Mouse (Mus musculus) hematopoietic stem cell, adult 5-6 weeks (primary cell): ENCODE measurements around the gene Gm11634. TPM values are rescaled to one million over a fixed set of nuclear protein-coding genes. Genes with fewer than 3 reads are reported as not detected.
"Not testable (repeated sequence)": the region's sequence is repeated elsewhere in the genome, so short reads cannot be mapped to it uniquely, and the experiment has no call there.

Experiments used
- ATAC-seq, 2 experiments: fragments of 125-278 bp in 1 of 2; replicated peaks in 1 of 2; 2 replicates each; pipeline ENCODE4 v1.8.0; 2016 to 2017; ENCODE audit warnings: inconsistent platforms in 2 of 2, mild to moderate bottlenecking in 2 of 2, moderate number of reproducible peaks in 2 of 2, low read depth in 1 of 2, moderate TSS enrichment in 1 of 2; ENCODE audit not compliant: low FRiP score in 2 of 2, poor library complexity in 2 of 2, severe bottlenecking in 2 of 2, insufficient read depth in 1 of 2, low TSS enrichment in 1 of 2
- total RNA-seq: library from RNA; stranded (forward); fragments of 172-1452, 232-1000 nt; gene quantifications from 2 replicates; pipeline ENCODE4 v1.2.3, GENCODE M21; 2017

Gene Gm11634
- total RNA-seq, 1 experiment from 2014 or later, result not detected

GRCm38 (mm10) chr11:101620022-101620655, 21.1 kb upstream of the Gm11634 start:
- not testable (repeated sequence) for ATAC-seq

- no peak for ATAC-seq
Observed at GRCm38 (mm10) chr11:101618596-101618995, 19.5 kb upstream of the Gm11634 start.

- peak in 1 of 2 experiments; percentile 42; a peak in 1 of 4 replicates for ATAC-seq
Observed at GRCm38 (mm10) chr11:101617849-101618248, 18.8 kb upstream of the Gm11634 start.

- ATAC-seq, result no peak
Observed at GRCm38 (mm10) chr11:101616948-101617767, 18.1 kb upstream of the Gm11634 start.

GRCm38 (mm10) chr11:101616104-101616503, 17.0 kb upstream of the Gm11634 start:
- ATAC-seq, result no peak

GRCm38 (mm10) chr11:101615380-101615779, 16.3 kb upstream of the Gm11634 start:
- no peak for ATAC-seq

- ATAC-seq, result no peak
Observed at GRCm38 (mm10) chr11:101614116-101614515, 15.1 kb upstream of the Gm11634 start.

- no peak for ATAC-seq
Observed at GRCm38 (mm10) chr11:101613596-101613995, 14.5 kb upstream of the Gm11634 start.

- 0 out of 4 replicates have a peak, but pooled peaks of 1 of the 2 experiments have one; percentile 42 for ATAC-seq
Observed at GRCm38 (mm10) chr11:101610445-101610844, 11.4 kb upstream of the Gm11634 start.

- not testable (repeated sequence) for ATAC-seq
Observed at GRCm38 (mm10) chr11:101607134-101607533, 8.1 kb upstream of the Gm11634 start.

GRCm38 (mm10) chr11:101604531-101605453, 5.7 kb upstream of the Gm11634 start:
- peak; percentile 75 to 98; a peak in 3 of 4 replicates for ATAC-seq

GRCm38 (mm10) chr11:101604116-101604515, 5.1 kb upstream of the Gm11634 start:
- ATAC-seq, result no peak

GRCm38 (mm10) chr11:101602491-101602890, 3.4 kb upstream of the Gm11634 start:
- ATAC-seq, result peak in 1 of 2 experiments; percentile 34; a peak in 1 of 4 replicates

GRCm38 (mm10) chr11:101589989-101590624, 8.9 kb downstream of the Gm11634 start:
- no peak for ATAC-seq

GRCm38 (mm10) chr11:101589444-101589843, 9.6 kb downstream of the Gm11634 start:
- peak; percentile 81 to 87 for ATAC-seq

- ATAC-seq, result no peak
Observed at GRCm38 (mm10) chr11:101588868-101589267, 10.2 kb downstream of the Gm11634 start.

GRCm38 (mm10) chr11:101587676-101588075, 11.4 kb downstream of the Gm11634 start:
- ATAC-seq, result no peak
